ENCODE assay signal across 9 mouse cellular contexts in the genomic region with DNA sequence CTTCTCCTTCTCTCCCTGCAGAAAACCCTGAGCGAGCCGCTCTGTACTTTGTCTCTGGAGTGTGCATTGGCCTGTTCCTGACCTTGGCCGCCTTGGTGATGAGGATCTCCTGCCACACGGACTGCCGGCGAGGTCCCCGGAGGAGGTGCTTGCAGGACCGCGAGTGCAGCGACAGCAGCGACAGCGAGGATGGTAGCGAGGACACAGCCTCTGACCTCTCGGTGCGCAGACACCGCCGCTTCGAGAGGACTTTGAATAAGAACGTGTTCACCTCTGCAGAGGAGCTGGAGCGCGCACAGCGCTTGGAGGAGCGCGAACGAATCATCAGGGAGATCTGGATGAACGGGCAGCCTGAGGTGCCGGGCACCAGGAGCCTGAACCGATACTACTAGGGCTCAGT. TPM values are rescaled to one million over a fixed set of nuclear protein-coding genes. Genes with fewer than 3 reads are reported as not detected.
DNase-seq lines count a peak whose midpoint lies in the region; ATAC-seq and TF ChIP-seq lines count a peak whose summit lies in the region.
"Had no signal": no experiment of that assay in that cellular context is flagged by ENCODE, and none has a peak within 500 bp of the region (broad histone marks: within the 10 kb centered on the region; RNA-seq: fewer than 3 reads in every experiment).

No protein-coding gene starts in this region.

- H3K9me3 ChIP-seq in ES-Bruce4 (replicated peaks; ENCODE audit: control insufficient read depth, insufficient read depth, low read length, poor library complexity, severe bottlenecking): peaks cover under 1% of the 10 kb centered on the region; the same call in 1 of the 2 replicates
- no peaks in the 10 kb centered on the region for H3K9me3 ChIP-seq in embryonic facial prominence, embryonic 12.5 days
- H3K9me3 ChIP-seq in kidney, postnatal 0 days (replicated peaks; ENCODE audit: low read length): no peaks in the 10 kb centered on the region
- H3K9me3 ChIP-seq in neural tube, embryonic 13.5 days: no peaks in the 10 kb centered on the region

- no peak overlapping the region for H3K9ac ChIP-seq in ES-Bruce4 (ENCODE audit: low read depth, poor library complexity, severe bottlenecking)
- no peak overlapping the region for H3K9ac ChIP-seq in embryonic facial prominence, embryonic 12.5 days
- H3K9ac ChIP-seq in kidney, postnatal 0 days (ENCODE audit: low read depth, low read length): no peak overlapping the region
- peak overlapping the region; percentile 66 for H3K9ac ChIP-seq in neural tube, embryonic 13.5 days

- no peak for TF ChIP-seq POLR2A in ES-Bruce4 (IDR thresholded peaks at IDR 0.05; ENCODE audit: insufficient read depth, low read length)

- DNase-seq in heart, adult 11 months: peak; percentile 89
- no peak for DNase-seq in heart, postnatal 10 days
- DNase-seq in kidney, postnatal 0 days (ENCODE audit: low spot score): no peak
- DNase-seq in spleen, postnatal 4 days (ENCODE audit: low spot score in 2 of 2): no peak
- no peak for DNase-seq in adipocyte (ENCODE audit: low spot score)

- peaks cover 1% of the 10 kb centered on the region for H3K4me1 ChIP-seq in ES-Bruce4 (ENCODE audit: control insufficient read depth, insufficient read depth, low read length)
- 0 out of 2 replicates have a peak, but pooled peaks cover 8% of the 10 kb centered on the region for H3K4me1 ChIP-seq in embryonic facial prominence, embryonic 12.5 days
- peaks cover 6% of the 10 kb centered on the region; the same call in 1 of the 2 replicates for H3K4me1 ChIP-seq in kidney, postnatal 0 days (replicated peaks; ENCODE audit: insufficient read depth, low read length)
- H3K4me1 ChIP-seq in neural tube, embryonic 13.5 days (replicated peaks): peaks cover 11% of the 10 kb centered on the region; the same call in 1 of the 2 replicates

- H3K27me3 ChIP-seq in ES-Bruce4 (ENCODE audit: control insufficient read depth, insufficient read depth, low read length, poor library complexity, severe bottlenecking): no peaks in the 10 kb centered on the region; the same call in 1 of the 2 replicates
- peaks cover 15% of the 10 kb centered on the region; the same call in 1 of the 2 replicates for H3K27me3 ChIP-seq in embryonic facial prominence, embryonic 12.5 days
- H3K27me3 ChIP-seq in kidney, postnatal 0 days (ENCODE audit: insufficient read depth, low read length): no peaks in the 10 kb centered on the region
- peaks cover 27% of the 10 kb centered on the region for H3K27me3 ChIP-seq in neural tube, embryonic 13.5 days

- WGBS in embryonic facial prominence, embryonic 12.5 days: 5% methylated on average over 28 of the region's 28 CpGs
- WGBS in kidney, postnatal 0 days: 18% methylated on average over 28 of the region's 28 CpGs
- WGBS in neural tube, embryonic 13.5 days: under 1% methylated on average over 28 of the region's 28 CpGs

- TF ChIP-seq CTCF in ES-Bruce4 (IDR thresholded peaks at IDR 0.05; ENCODE audit: low read depth, low read length): no peak
- no peak for TF ChIP-seq CTCF in kidney, postnatal 0 days (IDR thresholded peaks at IDR 0.05; ENCODE audit: low read depth)

- no peak overlapping the region for H3K27ac ChIP-seq in ES-Bruce4 (ENCODE audit: insufficient read depth, low read length)
- no peak overlapping the region for H3K27ac ChIP-seq in embryonic facial prominence, embryonic 12.5 days
- H3K27ac ChIP-seq in kidney, postnatal 0 days: no peak overlapping the region
- H3K27ac ChIP-seq in neural tube, embryonic 13.5 days (replicated peaks): no peak overlapping the region

- no peaks in the 10 kb centered on the region for H3K36me3 ChIP-seq in ES-Bruce4 (ENCODE audit: control insufficient read depth, insufficient read depth, low read length, poor library complexity, severe bottlenecking)
- 0 out of 2 replicates have a peak, but pooled peaks cover under 1% of the 10 kb centered on the region for H3K36me3 ChIP-seq in embryonic facial prominence, embryonic 12.5 days
- peaks cover 5% of the 10 kb centered on the region; the same call in 1 of the 2 replicates for H3K36me3 ChIP-seq in kidney, postnatal 0 days (ENCODE audit: insufficient read depth, low read length)
- no peaks in the 10 kb centered on the region for H3K36me3 ChIP-seq in neural tube, embryonic 13.5 days

- intact Hi-C loops in heart, postnatal 10 days (cut with DNase I): no loop called here

- no peak for ATAC-seq in embryonic facial prominence, embryonic 12.5 days (ENCODE audit: insufficient number of reproducible peaks, insufficient read depth, low FRiP score, low TSS enrichment)
- ATAC-seq in kidney, postnatal 0 days (replicated peaks; ENCODE audit: low FRiP score, low read depth): no peak; the same call in 1 of the 2 replicates
- ATAC-seq in neural tube, embryonic 13.5 days (ENCODE audit: low read depth): 0 out of 2 replicates have a peak, but pooled peaks have one; percentile 40

- peak overlapping the region; percentile 47 for H3K4me2 ChIP-seq in embryonic facial prominence, embryonic 12.5 days (replicated peaks)
- H3K4me2 ChIP-seq in kidney, postnatal 0 days (ENCODE audit: low read length): peak overlapping the region; percentile 21; the same call in 1 of the 2 replicates
- peak overlapping the region; percentile 74 for H3K4me2 ChIP-seq in neural tube, embryonic 13.5 days

- TF ChIP-seq EP300 in ES-Bruce4 (IDR thresholded peaks at IDR 0.05; ENCODE audit: insufficient read depth, low read depth, low read length): no peak

- peak overlapping the region; percentile 38 for H3K4me3 ChIP-seq in ES-Bruce4 (ENCODE audit: low read depth, low read length)
- H3K4me3 ChIP-seq in embryonic facial prominence, embryonic 12.5 days: peak overlapping the region; percentile 17; the same call in 1 of the 2 replicates
- H3K4me3 ChIP-seq in kidney, postnatal 0 days (replicated peaks; ENCODE audit: low read depth, low read length): no peak overlapping the region
- H3K4me3 ChIP-seq in neural tube, embryonic 13.5 days: peak overlapping the region; percentile 39

RNA-seq across cellular contexts. Expression of a gene that starts 50.9 kb away (rescaled TPM):
- 1 to 10 TPM; 5.7 to 7.6 TPM for total RNA-seq in heart, postnatal 10 days (2021)
- 0.79 and 2.2 TPM in 2 replicates for polyA plus RNA-seq in ES-Bruce4 (2011; ENCODE audit: insufficient read depth, insufficient read length, low read depth, missing spikeins)
- 13.1 and 14.5 TPM in 2 replicates for polyA plus RNA-seq in embryonic facial prominence, embryonic 12.5 days (2016; fragmentation: Nextera tagmentation; extraction: Ambion mirVana)
- 60.8 and 62.5 TPM in 2 replicates for polyA plus RNA-seq in kidney, postnatal 0 days (2015; fragmentation: Nextera tagmentation; extraction: Ambion mirVana)
- polyA plus RNA-seq in neural tube, embryonic 13.5 days (2015; fragmentation: Nextera tagmentation; extraction: Ambion mirVana): 1.2 and 2.0 TPM in 2 replicates
- total RNA-seq: common myeloid progenitor, adult 5-6 weeks had no signal

Comparison
In these comparisons a context has a peak if more than half of its experiments do, and no peak if none do; other contexts are left out.
1. H3K4me2 ChIP-seq: peak in every context shown above with its lines; median percentile 74 in neural tube, embryonic 13.5 days; 47 in embryonic facial prominence, embryonic 12.5 days; 21 in kidney, postnatal 0 days.